Mouse (Mus musculus) stomach, embryonic 14.5 days (tissue): ENCODE data around the gene Atxn1. TPM values are rescaled to one million over a fixed set of nuclear protein-coding genes. Genes with fewer than 3 reads are reported as not detected.
A peak's percentile ranks its signal among the peaks of the same experiment; 100 is the strongest.

Source experiments
- ATAC-seq: fragments of 200-750 bp; cut with Nextera tagmentation; 2 replicates; pipeline ENCODE4 v1.8.0; 2017; ENCODE audit warnings: low read depth, moderate TSS enrichment; ENCODE audit not compliant: insufficient number of reproducible peaks, insufficient read depth, low FRiP score
- H3K27ac ChIP-seq: fragments of 300-500 bp; sonication (generic); 2 replicates; pipeline ENCODE4 v1.5.1; 2014; ENCODE audit warnings: mild to moderate bottlenecking, low read length, moderate library complexity, mixed read lengths
- H3K27me3 ChIP-seq: fragments of 300-500 bp; sonication (generic); 2 replicates; pipeline ENCODE4 v1.6.1; 2014; ENCODE audit warnings: low read length, control low read depth, mixed read lengths; ENCODE audit not compliant: control insufficient read depth, insufficient read depth
- H3K36me3 ChIP-seq: fragments of 300-500 bp; sonication (generic); 2 replicates; pipeline ENCODE4 v1.6.1; 2014; ENCODE audit warnings: mild to moderate bottlenecking, control low read depth, low read length, moderate library complexity, mixed read lengths; ENCODE audit not compliant: control insufficient read depth, insufficient read depth
- H3K4me1 ChIP-seq: fragments of 300-500 bp; sonication (generic); 2 replicates; pipeline ENCODE4 v1.6.1; 2014; ENCODE audit warnings: low read length, control low read depth, mixed read lengths; ENCODE audit not compliant: control insufficient read depth, insufficient read depth
- H3K4me2 ChIP-seq: fragments of 300-500 bp; sonication (generic); replicated peaks from 2 replicates; pipeline ENCODE4 v1.6.1; 2014; ENCODE audit warnings: low read depth, low read length, control low read depth
- H3K4me3 ChIP-seq: fragments of 300-500 bp; sonication (generic); 2 replicates; pipeline ENCODE4 v1.5.1; 2014; ENCODE audit warnings: low read depth, low read length, control low read depth
- H3K9ac ChIP-seq: fragments of 300-500 bp; sonication (generic); replicated peaks from 2 replicates; pipeline ENCODE4 v1.6.1; 2014; ENCODE audit warnings: low read depth, mild to moderate bottlenecking, control low read depth, low read length, moderate library complexity, mixed read lengths
- H3K9me3 ChIP-seq: fragments of 300-500 bp; sonication (generic); 2 replicates; pipeline ENCODE4 v1.6.1; 2016; ENCODE audit warnings: low read depth, low read length, control low read depth; ENCODE audit not compliant: control insufficient read depth
- WGBS: fragments of 180-500 bp; shearing (Covaris S2); extraction: QIAGEN DNeasy Blood & Tissue Kit; methylation state at CpG from one replicate; pipeline ENCODE4 v1.1.7; 2014; 5-methylcytosine and 5-hydroxymethylcytosine counted together
- polyA plus RNA-seq: library from polyadenylated mRNA; unstranded; fragments of >200 nt; fragmentation: Nextera tagmentation; extraction: Ambion mirVana; gene quantifications from 2 replicates; pipeline ENCODE4 v1.2.1, GENCODE M21; 2014

Atxn1 gene
- polyA plus RNA-seq, 1 experiment from 2014 or later: 6.5 TPM

DNA sequence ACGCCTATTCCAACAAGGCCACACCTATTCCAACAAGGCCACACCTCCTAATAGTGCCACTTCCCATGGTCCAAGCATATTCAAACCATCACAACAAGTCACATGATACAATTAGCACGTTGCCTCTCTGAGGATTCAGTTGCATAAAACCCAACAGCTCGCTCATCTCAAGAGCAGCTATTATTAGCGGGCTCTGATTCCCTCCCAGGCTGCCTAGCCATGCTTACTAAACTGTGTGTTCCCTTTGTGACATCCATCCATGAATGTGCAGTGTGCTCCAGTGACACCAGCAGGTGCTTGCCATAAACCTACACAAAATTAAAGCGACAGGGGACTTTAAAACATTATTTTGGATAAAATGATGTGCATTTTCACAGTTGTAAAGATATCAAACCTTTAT is 25.7 kb upstream of the Atxn1 start:
- Histone ChIP-seq H3K27me3 (no peaks in the 10 kb centered on the region), H3K4me3 (no peak overlapping the region), H3K36me3 (no peaks in the 10 kb centered on the region), H3K4me1 (no peaks in the 10 kb centered on the region), H3K9me3 (no peaks in the 10 kb centered on the region), H3K4me2 (no peak overlapping the region), H3K27ac (no peak overlapping the region), H3K9ac (no peak overlapping the region)
- 77% methylated on average over 5 of the region's 5 CpGs for WGBS
- ATAC-seq: no peak

DNA sequence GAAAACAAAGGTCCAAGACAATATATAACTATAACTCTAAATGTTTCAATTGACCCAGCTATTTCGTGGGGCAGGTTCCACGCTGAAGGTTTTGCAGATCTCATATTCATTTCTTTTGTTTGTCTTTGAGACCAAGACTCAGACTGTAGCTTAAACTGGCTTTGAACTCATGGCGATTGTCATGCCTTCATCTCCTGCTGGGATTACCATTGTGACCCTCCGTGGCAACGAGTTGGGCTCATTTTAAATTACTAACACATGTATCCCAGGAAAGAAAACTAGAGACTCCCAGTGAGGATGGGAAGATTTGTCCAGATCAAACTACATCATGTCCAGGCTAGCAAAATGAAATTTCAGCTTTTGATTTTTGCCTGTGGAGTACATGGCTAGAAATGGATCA is 14.4 kb upstream of the Atxn1 start:
- no peaks in the 10 kb centered on the region for H3K27me3 ChIP-seq
- no peaks in the 10 kb centered on the region for H3K9me3 ChIP-seq
- no peak overlapping the region for H3K27ac ChIP-seq
- H3K9ac ChIP-seq: no peak overlapping the region
- no peaks in the 10 kb centered on the region for H3K4me1 ChIP-seq
- 69% methylated on average over 5 of the region's 5 CpGs for WGBS
- no peak overlapping the region for H3K4me2 ChIP-seq
- H3K4me3 ChIP-seq: no peak overlapping the region
- H3K36me3 ChIP-seq: no peaks in the 10 kb centered on the region
- ATAC-seq: no peak

- H3K4me1 ChIP-seq: no peaks in the 10 kb centered on the region
- no peak overlapping the region for H3K27ac ChIP-seq
- 0 out of 2 replicates have a peak, but pooled peaks have one; percentile 67 for ATAC-seq
- H3K9ac ChIP-seq: no peak overlapping the region
- no peaks in the 10 kb centered on the region for H3K9me3 ChIP-seq
- H3K36me3 ChIP-seq: no peaks in the 10 kb centered on the region
- WGBS: 28% methylated on average over 1 of the region's 1 CpGs
- H3K27me3 ChIP-seq: no peaks in the 10 kb centered on the region
- H3K4me2 ChIP-seq: no peak overlapping the region
- no peak overlapping the region for H3K4me3 ChIP-seq
Observed at GRCm38 (mm10) chr13:45976894-45977293, 12.1 kb upstream of the Atxn1 start.

- 45% methylated on average over 3 of the region's 3 CpGs for WGBS
- Histone ChIP-seq H3K4me1 (no peaks in the 10 kb centered on the region), H3K27ac (no peak overlapping the region), H3K36me3 (no peaks in the 10 kb centered on the region), H3K9ac (no peak overlapping the region), H3K27me3 (no peaks in the 10 kb centered on the region), H3K4me2 (no peak overlapping the region), H3K4me3 (no peak overlapping the region), H3K9me3 (no peaks in the 10 kb centered on the region)
- no peak for ATAC-seq
Observed at GRCm38 (mm10) chr13:45974651-45975050, 9.8 kb upstream of the Atxn1 start.

- H3K4me2 ChIP-seq: no peak overlapping the region
- ATAC-seq: no peak
- no peaks in the 10 kb centered on the region for H3K27me3 ChIP-seq
- H3K9me3 ChIP-seq: no peaks in the 10 kb centered on the region
- H3K4me1 ChIP-seq: no peaks in the 10 kb centered on the region
- no peak overlapping the region for H3K9ac ChIP-seq
- no peak overlapping the region for H3K27ac ChIP-seq
- WGBS: 37% methylated on average over 7 of the region's 7 CpGs
- no peaks in the 10 kb centered on the region for H3K36me3 ChIP-seq
- H3K4me3 ChIP-seq: no peak overlapping the region
Observed at GRCm38 (mm10) chr13:45973972-45974490, 9.2 kb upstream of the Atxn1 start.

DNA sequence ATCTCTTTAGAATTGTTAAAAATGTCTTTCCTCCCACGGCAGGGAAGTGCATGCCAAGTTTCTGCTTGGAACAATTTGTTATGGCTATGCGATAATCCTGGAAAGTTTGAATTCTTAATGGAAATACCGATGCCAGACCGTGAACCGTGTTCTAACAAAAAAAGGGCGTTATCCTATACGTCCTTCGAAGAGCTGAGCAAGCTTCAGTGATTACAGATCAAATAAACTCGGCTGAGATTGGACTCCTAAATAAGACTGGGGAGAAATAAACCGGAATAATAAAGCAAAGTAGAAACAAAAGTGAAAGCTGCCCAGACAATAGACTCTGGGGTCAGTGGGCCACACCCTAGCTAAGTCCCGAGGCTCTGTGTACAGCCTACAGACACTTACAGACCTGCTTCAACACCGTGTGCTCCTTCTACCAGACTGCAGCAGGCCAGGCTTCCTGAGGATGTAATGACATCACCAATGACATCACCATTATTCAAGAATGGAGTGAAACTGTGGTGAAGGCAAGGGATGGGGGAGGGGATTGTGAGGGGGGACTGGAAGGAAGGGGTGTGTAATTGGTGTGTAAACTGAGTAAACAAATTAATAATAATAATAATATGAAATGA is 6.2 kb upstream of the Atxn1 start:
- H3K27ac ChIP-seq: no peak overlapping the region
- WGBS: 44% methylated on average over 12 of the region's 12 CpGs
- H3K9me3 ChIP-seq: no peaks in the 10 kb centered on the region
- H3K4me1 ChIP-seq: no peaks in the 10 kb centered on the region; the same call in 1 of the 2 replicates
- H3K9ac ChIP-seq: no peak overlapping the region
- no peak overlapping the region for H3K4me2 ChIP-seq
- no peak overlapping the region for H3K4me3 ChIP-seq
- no peak for ATAC-seq
- no peaks in the 10 kb centered on the region for H3K36me3 ChIP-seq
- no peaks in the 10 kb centered on the region for H3K27me3 ChIP-seq

- H3K4me2 ChIP-seq: no peak overlapping the region
- no peaks in the 10 kb centered on the region for H3K9me3 ChIP-seq
- H3K27me3 ChIP-seq: no peaks in the 10 kb centered on the region
- no peak overlapping the region for H3K27ac ChIP-seq
- H3K36me3 ChIP-seq: no peaks in the 10 kb centered on the region
- no peak overlapping the region for H3K4me3 ChIP-seq
- WGBS: 72% methylated on average over 4 of the region's 4 CpGs
- H3K9ac ChIP-seq: no peak overlapping the region
- no peak for ATAC-seq
- H3K4me1 ChIP-seq: peaks cover 4% of the 10 kb centered on the region; the same call in 1 of the 2 replicates
Observed at GRCm38 (mm10) chr13:45968206-45968605, 3.4 kb upstream of the Atxn1 start.

DNA sequence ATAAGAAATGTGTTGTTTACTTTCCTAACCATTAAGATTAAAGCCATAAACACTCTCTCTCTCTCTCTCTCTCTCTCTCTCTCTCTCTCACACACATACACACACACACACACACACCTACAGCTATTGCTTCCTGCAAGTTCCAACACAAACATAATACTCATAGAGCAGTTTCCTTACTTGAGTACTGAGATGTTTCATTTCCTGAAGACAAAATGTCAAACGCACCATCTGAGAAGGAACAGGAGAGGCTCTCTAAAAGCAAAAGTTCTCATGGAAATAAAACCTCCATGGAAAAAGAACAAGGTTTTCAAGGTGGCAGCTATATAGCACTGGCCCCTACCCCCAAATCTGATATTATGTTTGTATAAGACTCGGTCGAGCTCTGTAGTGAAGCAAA is 2.6 kb upstream of the Atxn1 start:
- Histone ChIP-seq H3K36me3 (no peaks in the 10 kb centered on the region), H3K9ac (no peak overlapping the region), H3K9me3 (no peaks in the 10 kb centered on the region), H3K27ac (no peak overlapping the region), H3K27me3 (no peaks in the 10 kb centered on the region), H3K4me3 (no peak overlapping the region), H3K4me2 (no peak overlapping the region), H3K4me1 (peaks cover 9% of the 10 kb centered on the region; the same call in 1 of the 2 replicates)
- WGBS: 56% methylated on average over 3 of the region's 3 CpGs
- no peak for ATAC-seq

DNA sequence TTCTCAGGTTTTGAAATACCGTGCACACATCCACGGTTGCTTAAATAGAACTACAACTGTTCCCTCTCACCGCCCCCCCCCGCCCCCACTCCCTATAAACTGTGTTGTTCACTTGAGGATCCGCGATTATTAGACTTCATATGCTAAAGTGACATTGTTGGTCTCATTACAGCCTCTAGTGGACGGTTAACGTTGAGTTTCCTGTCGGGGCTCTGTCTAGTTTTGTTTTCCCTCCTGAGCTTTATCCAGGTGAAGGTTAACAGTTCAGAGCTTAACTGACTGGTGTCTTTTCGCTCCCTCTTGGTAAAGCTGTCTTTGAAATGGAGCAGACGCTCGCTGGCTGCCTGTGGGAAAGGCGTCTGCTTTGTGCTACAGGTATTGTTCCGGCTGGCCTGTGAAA is 1.8 kb upstream of the Atxn1 start:
- WGBS: 2% methylated on average over 14 of the region's 14 CpGs

More for the DNA sequence above, 1.8 kb upstream of the Atxn1 start:
- Histone ChIP-seq H3K4me1 (peaks cover 14% of the 10 kb centered on the region; the same call in 1 of the 2 replicates), H3K27ac (no peak overlapping the region), H3K4me3 (peak overlapping the region; percentile 93; the same call in 1 of the 2 replicates), H3K27me3 (no peaks in the 10 kb centered on the region), H3K4me2 (peak overlapping the region; percentile 88), H3K9me3 (no peaks in the 10 kb centered on the region), H3K9ac (no peak overlapping the region), H3K36me3 (no peaks in the 10 kb centered on the region)
- no peak for ATAC-seq
